Mouse (Mus musculus) embryonic fibroblast, embryonic 13.5 days (primary cell): ENCODE measurements at regions not wholly inside any gene's neighbourhood (a gene's known extent, or its start where the extent isn't known, plus 50 kb on each side); places are given as distances from the start of the nearest gene placed in this dataset.

Experiments used
- CTCF ChIP-seq: IDR thresholded peaks from 2 replicates; pipeline ENCODE4 v1.5.1; 2011; ENCODE audit warnings: mild to moderate bottlenecking, control low read depth, low read length, moderate library complexity, borderline replicate concordance; ENCODE audit not compliant: insufficient read depth
- POLR2A ChIP-seq: IDR thresholded peaks from 2 replicates; pipeline ENCODE4 v1.6.1; 2011; ENCODE audit warnings: low read depth, mild to moderate bottlenecking, control low read depth, low read length, moderate library complexity

DNA sequence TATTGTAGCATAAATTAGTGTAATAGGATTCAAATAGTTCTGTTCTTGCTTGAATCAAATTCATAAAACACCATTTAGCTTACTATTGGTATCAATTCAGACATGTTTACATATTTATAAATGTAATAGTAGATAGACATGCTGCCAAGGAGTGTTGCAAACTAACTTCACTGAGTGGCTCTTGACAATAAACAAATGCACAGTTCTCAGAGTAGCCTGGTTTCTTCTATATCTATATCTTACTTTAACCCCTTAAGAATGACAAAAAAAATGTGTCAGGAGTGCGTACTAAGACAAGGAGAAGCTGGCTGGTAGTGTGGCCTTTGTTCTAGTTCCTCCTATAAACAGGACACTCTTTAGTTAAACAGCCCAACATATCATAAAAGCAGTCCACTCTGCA is 213.0 kb upstream of the Nrsn1 start:
- TF ChIP-seq CTCF (no peak), POLR2A (no peak)
